Mouse (Mus musculus): ENCODE measurements around the gene Phyh. TPM values are rescaled to one million over a fixed set of nuclear protein-coding genes. Genes with fewer than 3 reads are reported as not detected.
A peak's percentile ranks its signal among the peaks of the same experiment; 100 is the strongest.

Phyh gene
- polyA plus RNA-seq, 2 experiments = 31.0 to 46.0 TPM

DNA sequence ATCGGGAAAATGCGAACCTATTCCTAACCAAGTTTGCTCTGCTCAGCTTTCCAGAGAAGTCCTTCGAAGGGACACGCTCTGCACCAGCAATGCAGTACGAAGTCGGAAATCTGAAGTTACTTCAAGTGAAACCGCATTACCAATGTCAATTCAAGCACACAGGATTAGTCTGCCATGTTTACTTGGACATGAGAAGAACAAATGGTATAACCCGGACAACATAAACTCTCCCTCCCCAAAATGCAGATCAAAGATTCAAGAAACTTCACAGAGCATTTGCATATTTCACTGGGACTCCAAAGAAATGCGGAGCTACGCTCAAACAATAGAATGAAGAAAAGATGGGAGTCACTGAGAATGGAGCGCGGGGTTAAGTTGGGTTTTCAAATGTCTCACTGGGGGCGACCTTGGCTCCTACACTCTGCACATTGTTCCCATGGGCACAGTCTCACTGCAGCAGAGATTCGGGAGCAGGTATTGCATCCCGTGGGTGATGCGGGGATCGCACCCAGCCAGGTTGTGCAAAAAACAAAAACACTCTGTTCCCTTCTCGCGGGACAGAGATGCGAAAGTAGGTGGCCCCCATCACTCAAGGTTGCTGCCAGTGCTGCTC is 38.0 kb upstream of the Phyh start:
- Histone ChIP-seq H3K4me2 (replicated peaks; ENCODE audit: low read depth, low read length, severe bottlenecking) (peak overlapping the region; percentile 60), H3K9me3 (ENCODE audit: control insufficient read depth, low read length) (no peaks in the 10 kb centered on the region), H3K27me3 (ENCODE audit: control insufficient read depth, insufficient read depth, low read length) (no peaks in the 10 kb centered on the region), H3K4me1 (ENCODE audit: control insufficient read depth, insufficient read depth, low read length) (peaks cover 11% of the 10 kb centered on the region; the same call in 1 of the 2 replicates), H3K9ac (ENCODE audit: low read depth, low read length, severe bottlenecking) (peak overlapping the region; percentile 99), H3K27ac (replicated peaks; ENCODE audit: low read depth, low read length) (peak overlapping the region; percentile 100), H3K36me3 (ENCODE audit: control insufficient read depth, insufficient read depth, low read length) (peaks cover 6% of the 10 kb centered on the region), H3K4me3 (replicated peaks; ENCODE audit: low read length) (peak overlapping the region; percentile 94)
- 3% methylated on average over 20 of the region's 20 CpGs for WGBS
- DNase-seq (ENCODE audit: low spot score) = no peak
- ATAC-seq (ENCODE audit: low FRiP score, low read depth) = 0 out of 2 replicates have a peak, but pooled peaks have one; percentile 1
- TF ChIP-seq POLR2A (IDR thresholded peaks at IDR 0.05; ENCODE audit: borderline replicate concordance, extremely low read depth, insufficient read depth, insufficient read length) = no peak

- no peaks in the 10 kb centered on the region for H3K27me3 ChIP-seq (ENCODE audit: control insufficient read depth, insufficient read depth, low read length)
- 0 out of 2 replicates have a peak, but pooled peaks have one; percentile 16 for TF ChIP-seq POLR2A (IDR thresholded peaks at IDR 0.05; ENCODE audit: borderline replicate concordance, extremely low read depth, insufficient read depth, insufficient read length)
- peak within 1 kb of the TSS; percentile 94 for H3K4me3 ChIP-seq (replicated peaks; ENCODE audit: low read length)
- H3K27ac ChIP-seq (replicated peaks; ENCODE audit: low read depth, low read length) = peak within 1 kb of the TSS; percentile 100
- peaks cover 11% of the 10 kb centered on the region; the same call in 1 of the 2 replicates for H3K4me1 ChIP-seq (ENCODE audit: control insufficient read depth, insufficient read depth, low read length)
- peak within 1 kb of the TSS; percentile 99 for H3K9ac ChIP-seq (ENCODE audit: low read depth, low read length, severe bottlenecking)
- no peaks in the 10 kb centered on the region for H3K9me3 ChIP-seq (ENCODE audit: control insufficient read depth, low read length)
- peak; percentile 84 for ATAC-seq (ENCODE audit: low FRiP score, low read depth)
- under 1% methylated on average over 67 of the region's 115 CpGs for WGBS
- peaks cover 14% of the 10 kb centered on the region for H3K36me3 ChIP-seq (ENCODE audit: control insufficient read depth, insufficient read depth, low read length)
- peak; percentile 81 for DNase-seq (ENCODE audit: low spot score)
- peak within 1 kb of the TSS; percentile 60 for H3K4me2 ChIP-seq (replicated peaks; ENCODE audit: low read depth, low read length, severe bottlenecking)
Observed at GRCm38 (mm10) chr2:4881350-4882248, 37.2 kb upstream of the Phyh start, which contains the start of gene Sephs1. Gene Sephs1, plus strand, starts transcription at chr2:4881564.

DNA sequence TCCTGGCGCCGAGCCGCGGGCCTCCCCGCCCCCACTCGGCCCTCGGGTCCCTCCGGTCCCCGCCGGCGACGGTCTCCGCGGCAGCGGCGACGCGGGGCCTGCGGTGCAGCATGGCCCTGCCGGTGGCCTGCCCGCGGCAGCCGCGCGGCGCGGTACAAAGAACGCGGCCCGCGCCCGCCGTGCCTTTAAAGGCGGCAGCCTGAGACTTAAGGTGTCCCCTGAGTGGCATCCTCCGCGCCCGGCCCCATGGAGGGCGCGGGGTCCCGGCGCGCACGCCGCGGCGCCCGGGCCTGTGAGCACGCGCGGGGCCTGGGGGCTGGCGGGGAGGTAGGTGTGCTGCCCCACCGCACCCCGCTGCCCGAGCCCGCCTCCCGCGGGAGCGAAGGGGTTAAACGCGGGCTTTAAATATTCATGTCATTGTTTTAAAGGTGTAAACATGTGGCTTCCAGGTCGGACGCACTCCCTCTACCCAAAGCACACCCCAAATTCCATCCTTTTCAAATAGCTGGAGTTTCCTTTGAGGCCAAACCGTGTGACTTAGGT is 36.5 kb upstream of the Phyh start:
- peak; percentile 58 for DNase-seq (ENCODE audit: low spot score)
- under 1% methylated on average over 40 of the region's 63 CpGs for WGBS
- no peaks in the 10 kb centered on the region for H3K9me3 ChIP-seq (ENCODE audit: control insufficient read depth, low read length)
- no peaks in the 10 kb centered on the region for H3K27me3 ChIP-seq (ENCODE audit: control insufficient read depth, insufficient read depth, low read length)
- 0 out of 2 replicates have a peak, but pooled peaks have one; percentile 25 for TF ChIP-seq POLR2A (IDR thresholded peaks at IDR 0.05; ENCODE audit: borderline replicate concordance, extremely low read depth, insufficient read depth, insufficient read length)
- peak overlapping the region; percentile 94 for H3K4me3 ChIP-seq (replicated peaks; ENCODE audit: low read length)
- peak overlapping the region; percentile 100 for H3K27ac ChIP-seq (replicated peaks; ENCODE audit: low read depth, low read length)
- peaks cover 11% of the 10 kb centered on the region; the same call in 1 of the 2 replicates for H3K4me1 ChIP-seq (ENCODE audit: control insufficient read depth, insufficient read depth, low read length)
- H3K9ac ChIP-seq (ENCODE audit: low read depth, low read length, severe bottlenecking) = peak overlapping the region; percentile 99
- peaks cover 21% of the 10 kb centered on the region for H3K36me3 ChIP-seq (ENCODE audit: control insufficient read depth, insufficient read depth, low read length)
- ATAC-seq (ENCODE audit: low FRiP score, low read depth) = peak; percentile 53
- H3K4me2 ChIP-seq (replicated peaks; ENCODE audit: low read depth, low read length, severe bottlenecking) = peak overlapping the region; percentile 60

DNA sequence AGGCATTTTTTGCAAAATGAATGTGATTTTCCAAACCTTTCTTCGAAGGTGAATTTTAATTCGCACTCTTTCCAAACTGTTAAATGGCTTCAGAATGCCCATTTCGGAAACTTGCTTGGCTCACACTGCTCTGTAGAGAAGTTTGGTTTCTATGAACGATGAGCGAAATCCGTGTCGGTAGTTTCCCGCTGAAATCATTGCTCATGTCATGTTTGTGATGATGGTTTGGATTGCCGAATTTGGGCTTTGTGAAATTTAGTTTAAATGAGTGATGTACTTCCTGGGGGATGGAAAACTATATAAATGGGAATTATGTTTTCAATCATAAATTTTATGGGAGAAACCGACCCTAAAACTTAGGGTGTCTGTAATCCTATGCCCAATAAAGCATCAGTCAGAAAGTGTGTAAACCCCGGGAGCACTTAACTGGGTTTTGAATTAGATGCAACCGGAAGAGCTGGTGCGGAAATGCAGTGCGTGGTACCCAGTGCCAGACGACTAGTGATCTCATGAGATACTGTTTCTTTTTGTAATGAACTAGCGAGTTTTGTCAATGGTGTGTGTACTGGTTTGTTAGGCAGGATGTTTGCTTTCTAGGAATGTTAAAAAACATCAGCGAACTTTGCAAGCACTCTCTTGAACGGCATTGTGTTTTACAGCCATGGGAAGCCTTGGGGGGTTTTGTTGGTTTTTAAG is 35.7 kb upstream of the Phyh start:
- H3K4me2 ChIP-seq (replicated peaks; ENCODE audit: low read depth, low read length, severe bottlenecking) = peak overlapping the region; percentile 60
- WGBS = 1% methylated on average over 18 of the region's 18 CpGs
- ATAC-seq (ENCODE audit: low FRiP score, low read depth) (no peak), DNase-seq (ENCODE audit: low spot score) (peak; percentile 21)
- peak overlapping the region; percentile 94 for H3K4me3 ChIP-seq (replicated peaks; ENCODE audit: low read length)
- H3K27me3 ChIP-seq (ENCODE audit: control insufficient read depth, insufficient read depth, low read length) = no peaks in the 10 kb centered on the region
- H3K9ac ChIP-seq (ENCODE audit: low read depth, low read length, severe bottlenecking) = peak overlapping the region; percentile 99
- H3K9me3 ChIP-seq (ENCODE audit: control insufficient read depth, low read length) = no peaks in the 10 kb centered on the region
- peaks cover 28% of the 10 kb centered on the region for H3K36me3 ChIP-seq (ENCODE audit: control insufficient read depth, insufficient read depth, low read length)
- H3K4me1 ChIP-seq (ENCODE audit: control insufficient read depth, insufficient read depth, low read length) = peaks cover 11% of the 10 kb centered on the region; the same call in 1 of the 2 replicates
- peak overlapping the region; percentile 100 for H3K27ac ChIP-seq (replicated peaks; ENCODE audit: low read depth, low read length)
- TF ChIP-seq POLR2A (IDR thresholded peaks at IDR 0.05; ENCODE audit: borderline replicate concordance, extremely low read depth, insufficient read depth, insufficient read length) = no peak

Measured in limb, embryonic 14.5 days (tissue).